Mouse (Mus musculus): ENCODE measurements around the gene Ufsp1. TPM values are rescaled to one million over a fixed set of nuclear protein-coding genes. Genes with fewer than 3 reads are reported as not detected.

The Ufsp1 gene
- polyA plus RNA-seq, 1 experiment, result 4.4 TPM

- TF ChIP-seq CTCF (IDR thresholded peaks at IDR 0.05; ENCODE audit: borderline replicate concordance, insufficient read depth, low read length) (peak; percentile 97), POLR2A (IDR thresholded peaks at IDR 0.05; ENCODE audit: low read depth, low read length) (no peak)
- no peak overlapping the region for H3K27ac ChIP-seq (ENCODE audit: insufficient read depth, low read length)
- H3K4me3 ChIP-seq (ENCODE audit: insufficient read depth, low read length), result no peak overlapping the region
- no peaks in the 10 kb centered on the region for H3K4me1 ChIP-seq (ENCODE audit: control insufficient read depth, insufficient read depth, low read length)
Measured at GRCm38 (mm10) chr5:137286655-137287031, 7.8 kb upstream of the Ufsp1 start.

- TF ChIP-seq CTCF (IDR thresholded peaks at IDR 0.05; ENCODE audit: borderline replicate concordance, insufficient read depth, low read length) (no peak), POLR2A (IDR thresholded peaks at IDR 0.05; ENCODE audit: low read depth, low read length) (no peak)
- peak within 1 kb of the TSS; percentile 8; the same call in 1 of the 2 replicates for H3K4me3 ChIP-seq (ENCODE audit: insufficient read depth, low read length)
- H3K4me1 ChIP-seq (ENCODE audit: control insufficient read depth, insufficient read depth, low read length), result no peaks in the 10 kb centered on the region
- no peak within 1 kb of the TSS for H3K27ac ChIP-seq (ENCODE audit: insufficient read depth, low read length)
Measured at GRCm38 (mm10) chr5:137287032-137287952, 7.1 kb upstream of the Ufsp1 start, which contains the start of gene Ache. Gene Ache (plus strand): TSS chr5:137287519.

- Histone ChIP-seq H3K4me1 (ENCODE audit: control insufficient read depth, insufficient read depth, low read length) (no peaks in the 10 kb centered on the region), H3K4me3 (ENCODE audit: insufficient read depth, low read length) (peak overlapping the region; percentile 8; the same call in 1 of the 2 replicates), H3K27ac (ENCODE audit: insufficient read depth, low read length) (no peak overlapping the region)
- TF ChIP-seq POLR2A (IDR thresholded peaks at IDR 0.05; ENCODE audit: low read depth, low read length) (no peak), CTCF (IDR thresholded peaks at IDR 0.05; ENCODE audit: borderline replicate concordance, insufficient read depth, low read length) (no peak)
Measured at GRCm38 (mm10) chr5:137287953-137288743, 6.3 kb upstream of the Ufsp1 start.

GRCm38 (mm10) chr5:137288999-137289470, 5.4 kb upstream of the Ufsp1 start:
- Histone ChIP-seq H3K4me3 (ENCODE audit: insufficient read depth, low read length) (no peak overlapping the region), H3K27ac (ENCODE audit: insufficient read depth, low read length) (no peak overlapping the region), H3K4me1 (ENCODE audit: control insufficient read depth, insufficient read depth, low read length) (no peaks in the 10 kb centered on the region)
- no peak for TF ChIP-seq CTCF (IDR thresholded peaks at IDR 0.05; ENCODE audit: borderline replicate concordance, insufficient read depth, low read length)
- no peak for TF ChIP-seq POLR2A (IDR thresholded peaks at IDR 0.05; ENCODE audit: low read depth, low read length)

GRCm38 (mm10) chr5:137289591-137290365, 4.7 kb upstream of the Ufsp1 start:
- no peak overlapping the region for H3K4me3 ChIP-seq (ENCODE audit: insufficient read depth, low read length)
- no peaks in the 10 kb centered on the region for H3K4me1 ChIP-seq (ENCODE audit: control insufficient read depth, insufficient read depth, low read length)
- no peak for TF ChIP-seq POLR2A (IDR thresholded peaks at IDR 0.05; ENCODE audit: low read depth, low read length)
- no peak for TF ChIP-seq CTCF (IDR thresholded peaks at IDR 0.05; ENCODE audit: borderline replicate concordance, insufficient read depth, low read length)
- H3K27ac ChIP-seq (ENCODE audit: insufficient read depth, low read length), result no peak overlapping the region

- H3K27ac ChIP-seq (ENCODE audit: insufficient read depth, low read length), result no peak overlapping the region
- TF ChIP-seq POLR2A (IDR thresholded peaks at IDR 0.05; ENCODE audit: low read depth, low read length) (no peak), CTCF (IDR thresholded peaks at IDR 0.05; ENCODE audit: borderline replicate concordance, insufficient read depth, low read length) (peak; percentile 43)
- no peak overlapping the region for H3K4me3 ChIP-seq (ENCODE audit: insufficient read depth, low read length)
- H3K4me1 ChIP-seq (ENCODE audit: control insufficient read depth, insufficient read depth, low read length), result no peaks in the 10 kb centered on the region
Measured at GRCm38 (mm10) chr5:137290677-137291076, 3.8 kb upstream of the Ufsp1 start.

- no peaks in the 10 kb centered on the region for H3K4me1 ChIP-seq (ENCODE audit: control insufficient read depth, insufficient read depth, low read length)
- no peak overlapping the region for H3K27ac ChIP-seq (ENCODE audit: insufficient read depth, low read length)
- no peak for TF ChIP-seq POLR2A (IDR thresholded peaks at IDR 0.05; ENCODE audit: low read depth, low read length)
- TF ChIP-seq CTCF (IDR thresholded peaks at IDR 0.05; ENCODE audit: borderline replicate concordance, insufficient read depth, low read length), result no peak
- no peak overlapping the region for H3K4me3 ChIP-seq (ENCODE audit: insufficient read depth, low read length)
Measured at GRCm38 (mm10) chr5:137291381-137291926, 3.0 kb upstream of the Ufsp1 start.

- Histone ChIP-seq H3K27ac (ENCODE audit: insufficient read depth, low read length) (peak overlapping the region; percentile 61; the same call in 1 of the 2 replicates), H3K4me3 (ENCODE audit: insufficient read depth, low read length) (peak overlapping the region; percentile 65), H3K4me1 (ENCODE audit: control insufficient read depth, insufficient read depth, low read length) (no peaks in the 10 kb centered on the region)
- no peak for TF ChIP-seq CTCF (IDR thresholded peaks at IDR 0.05; ENCODE audit: borderline replicate concordance, insufficient read depth, low read length)
- peak; percentile 76 for TF ChIP-seq POLR2A (IDR thresholded peaks at IDR 0.05; ENCODE audit: low read depth, low read length)
Measured at GRCm38 (mm10) chr5:137293282-137293681, 1.1 kb upstream of the Ufsp1 start.

GRCm38 (mm10) chr5:137294744-137295093, 290 bp downstream of the Ufsp1 start:
- H3K4me1 ChIP-seq (ENCODE audit: control insufficient read depth, insufficient read depth, low read length), result no peaks in the 10 kb centered on the region
- TF ChIP-seq CTCF (IDR thresholded peaks at IDR 0.05; ENCODE audit: borderline replicate concordance, insufficient read depth, low read length), result no peak
- TF ChIP-seq POLR2A (IDR thresholded peaks at IDR 0.05; ENCODE audit: low read depth, low read length), result no peak
- H3K4me3 ChIP-seq (ENCODE audit: insufficient read depth, low read length), result peak overlapping the region; percentile 71
- H3K27ac ChIP-seq (ENCODE audit: insufficient read depth, low read length), result peak overlapping the region; percentile 19

All from embryonic fibroblast, embryonic 13.5 days (primary cell).